Mouse (Mus musculus) hindlimb bud, embryonic 11.5 days (tissue): Measurements from ENCODE around the gene Macf1.
A peak's percentile ranks its signal among the peaks of the same experiment; 100 is the strongest.
"Not testable (repeated sequence)": the region's sequence is repeated elsewhere in the genome, so short reads cannot be mapped to it uniquely, and the experiment has no call there.

Experiments used
- DNase-seq: peaks from one replicate; pipeline ENCODE4 v3.0.0-alpha.2; 2012; ENCODE audit warnings: low read depth, low spot score; ENCODE audit errors: extremely low spot score

Macf1 gene

GRCm38 (mm10) chr4:123322910-123323309 is 361.2 kb downstream of the Macf1 start:
- DNase-seq: not testable (repeated sequence)

- no peak for DNase-seq
Measured at GRCm38 (mm10) chr4:123314497-123314896, 369.7 kb downstream of the Macf1 start.

- no peak for DNase-seq
Measured at GRCm38 (mm10) chr4:123313010-123313409, 371.1 kb downstream of the Macf1 start.

- no peak for DNase-seq
Measured at GRCm38 (mm10) chr4:123311845-123312244, 372.3 kb downstream of the Macf1 start.

- DNase-seq: no peak
Measured at GRCm38 (mm10) chr4:123308292-123308691, 375.9 kb downstream of the Macf1 start.

- no peak for DNase-seq
Measured at GRCm38 (mm10) chr4:123306999-123307398, 377.2 kb downstream of the Macf1 start.

GRCm38 (mm10) chr4:123305789-123306188 is 378.4 kb downstream of the Macf1 start:
- DNase-seq: peak; percentile 60
